8 mouse cellular contexts compared by ENCODE assay signal in the genomic region with DNA sequence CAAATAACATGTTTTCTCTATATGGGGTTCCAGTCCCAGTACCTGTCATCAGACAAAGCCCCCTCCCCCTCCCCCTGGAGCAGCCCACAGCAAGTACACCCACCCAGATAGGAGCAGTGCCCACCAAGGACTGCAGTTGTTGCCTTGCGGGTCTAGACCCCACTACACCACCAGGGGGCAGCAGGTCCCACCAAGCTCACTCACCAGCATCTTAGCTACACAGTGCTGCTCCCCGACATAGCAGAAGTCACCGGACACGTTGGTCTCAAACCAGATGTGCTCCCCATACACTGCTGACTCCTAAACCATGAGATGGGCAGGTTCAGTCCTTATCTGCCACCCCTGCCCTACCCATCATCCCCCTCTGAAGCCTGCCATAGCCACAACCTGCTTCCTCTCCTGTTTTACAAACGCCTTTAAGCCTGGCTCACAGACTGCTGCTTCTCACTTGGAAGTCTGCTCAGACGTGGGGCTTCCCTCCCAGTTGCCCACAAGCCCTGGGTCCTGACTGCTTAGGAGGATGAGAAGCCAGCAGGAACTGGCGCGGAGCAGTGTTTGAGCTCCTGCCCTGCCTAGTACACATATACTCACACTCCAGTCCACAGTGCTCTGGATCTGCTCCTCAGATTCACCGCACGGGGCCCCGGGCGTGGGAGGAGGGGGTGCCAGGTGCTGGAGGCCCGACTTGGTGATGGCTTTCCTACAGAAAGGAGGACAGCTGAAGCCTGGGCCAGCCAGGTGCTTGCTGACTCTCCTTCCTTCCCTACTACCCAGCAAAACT. TPM values are rescaled to one million over a fixed set of nuclear protein-coding genes. Genes with fewer than 3 reads are reported as not detected.
DNase-seq lines count a peak whose midpoint lies in the region; ATAC-seq and TF ChIP-seq lines count a peak whose summit lies in the region.

No protein-coding gene starts in this region.

- H3K27me3 ChIP-seq in Patski = no peaks in the 10 kb centered on the region
- no peaks in the 10 kb centered on the region for H3K27me3 ChIP-seq in forebrain, postnatal 0 days (ENCODE audit: insufficient read depth, low read length)
- no peaks in the 10 kb centered on the region for H3K27me3 ChIP-seq in hindbrain, embryonic 12.5 days
- no peaks in the 10 kb centered on the region for H3K27me3 ChIP-seq in megakaryocyte, embryonic 14.5 days (replicated peaks)

- POLR2A ChIA-PET in Patski (lab: Charles Lee) = no interaction called here

- no peaks in the 10 kb centered on the region; the same call in 1 of the 2 replicates for H3K4me1 ChIP-seq in forebrain, postnatal 0 days (ENCODE audit: insufficient read depth)
- peaks cover 33% of the 10 kb centered on the region for H3K4me1 ChIP-seq in hindbrain, embryonic 12.5 days
- H3K4me1 ChIP-seq in megakaryocyte, embryonic 14.5 days = peaks cover 95% of the 10 kb centered on the region

- in situ Hi-C loops in Patski (cut with MboI; ENCODE audit: low pct_unique_long_range_greater_than_20kb) = no loop called here

- no peak for DNase-seq in Patski (ENCODE audit: low read depth, low spot score)
- peak; percentile 86 for DNase-seq in cerebellum, adult 8-10 months
- peak; percentile 88 for DNase-seq in forebrain, postnatal 0 days
- peak; percentile 81 to 85 for DNase-seq in left cerebral cortex, adult 2 months (ENCODE audit: extremely low spot score in 1 of 2, low spot score in 2 of 2)
- peak; percentile 84 to 86 for DNase-seq in right cerebral cortex, adult 2 months (ENCODE audit: low spot score in 2 of 2)
- DNase-seq in Muller cell, postnatal 12 days (ENCODE audit: inconsistent ontology term) = no peak

- no peak overlapping the region for H3K4me3 ChIP-seq in forebrain, postnatal 0 days (ENCODE audit: low read depth, low read length)
- no peak overlapping the region for H3K4me3 ChIP-seq in hindbrain, embryonic 12.5 days
- no peak overlapping the region for H3K4me3 ChIP-seq in left cerebral cortex, adult 2 months
- H3K4me3 ChIP-seq in megakaryocyte, embryonic 14.5 days (replicated peaks) = peak overlapping the region; percentile 93

- H3K9me3 ChIP-seq in forebrain, postnatal 0 days (ENCODE audit: low read length) = no peaks in the 10 kb centered on the region
- H3K9me3 ChIP-seq in hindbrain, embryonic 12.5 days (replicated peaks) = no peaks in the 10 kb centered on the region
- H3K9me3 ChIP-seq in megakaryocyte, embryonic 14.5 days = no peaks in the 10 kb centered on the region

- CTCF ChIA-PET in Patski (lab: Charles Lee) = interaction anchor here (1.0 to 5.0 kb wide), 6 partner anchors 9 to 43 kb away, joined by 3 to 63 read pairs (median 4); no protein-coding TSS in a partner anchor

- no peak overlapping the region for H3K9ac ChIP-seq in forebrain, postnatal 0 days
- no peak overlapping the region for H3K9ac ChIP-seq in hindbrain, embryonic 12.5 days

- 44% methylated on average over 13 of the region's 13 CpGs for WGBS in forebrain, postnatal 0 days
- WGBS in hindbrain, embryonic 12.5 days = 50% methylated on average over 13 of the region's 13 CpGs

- no peak for TF ChIP-seq CTCF in Patski (IDR thresholded peaks at IDR 0.05)
- TF ChIP-seq CTCF in forebrain, postnatal 0 days (IDR thresholded peaks at IDR 0.05; ENCODE audit: low read depth) = peak; percentile 98
- peak; percentile 85 for TF ChIP-seq CTCF in left cerebral cortex, adult 2 months (IDR thresholded peaks at IDR 0.05)

- ATAC-seq in Patski = peak; percentile 31
- ATAC-seq in forebrain, postnatal 0 days = peak; percentile 91
- ATAC-seq in hindbrain, embryonic 12.5 days (ENCODE audit: low FRiP score) = peak; percentile 72

- peaks cover 11% of the 10 kb centered on the region; the same call in 1 of the 2 replicates for H3K36me3 ChIP-seq in forebrain, postnatal 0 days (ENCODE audit: insufficient read depth)
- H3K36me3 ChIP-seq in hindbrain, embryonic 12.5 days = peaks cover 6% of the 10 kb centered on the region
- peaks cover 82% of the 10 kb centered on the region for H3K36me3 ChIP-seq in megakaryocyte, embryonic 14.5 days (replicated peaks; ENCODE audit: low read length)

- intact Hi-C loops in left cerebral cortex, adult 2 months (cut with DNase I) = loop anchor here (2.0 kb wide), 1 partner anchor 18 kb away; no protein-coding TSS in a partner anchor

- H3K4me2 ChIP-seq in forebrain, postnatal 0 days (ENCODE audit: low read depth) = no peak overlapping the region
- no peak overlapping the region for H3K4me2 ChIP-seq in hindbrain, embryonic 12.5 days (replicated peaks)

- no peak overlapping the region for H3K27ac ChIP-seq in forebrain, postnatal 0 days (ENCODE audit: low read depth, low read length)
- H3K27ac ChIP-seq in hindbrain, embryonic 12.5 days = no peak overlapping the region
- H3K27ac ChIP-seq in left cerebral cortex, adult 2 months = peak overlapping the region; percentile 70

RNA-seq across cellular contexts. Expression of a gene that starts 1.1 kb away (rescaled TPM):
- polyA plus RNA-seq in Patski (2021) = 0.69 TPM
- not detected in 2 replicates for total RNA-seq in forebrain, postnatal 0 days (2014; rRNA removed)
- polyA plus RNA-seq in forebrain, postnatal 0 days (2015; fragmentation: Nextera tagmentation; extraction: Ambion mirVana) = not detected in 2 replicates
- polyA plus RNA-seq in hindbrain, embryonic 12.5 days (2016; fragmentation: Nextera tagmentation; extraction: Ambion mirVana) = 0.50 and 0.57 TPM in 2 replicates
- not detected for total RNA-seq in left cerebral cortex, adult 2 months (2021)
- not detected in 2 replicates for polyA plus RNA-seq in megakaryocyte, embryonic 14.5 days (2012; ENCODE audit: insufficient read depth, low replicate concordance)

RNA-seq across cellular contexts. Expression of a gene that starts 12.3 kb away (rescaled TPM):
- polyA plus RNA-seq in Patski (2021) = 0.13 TPM
- 74.2 and 75.5 TPM in 2 replicates for total RNA-seq in forebrain, postnatal 0 days (2014; rRNA removed)
- polyA plus RNA-seq in forebrain, postnatal 0 days (2015; fragmentation: Nextera tagmentation; extraction: Ambion mirVana) = 121 and 162 TPM in 2 replicates
- 904 and 962 TPM in 2 replicates for polyA plus RNA-seq in hindbrain, embryonic 12.5 days (2016; fragmentation: Nextera tagmentation; extraction: Ambion mirVana)
- 10 to 100 TPM; 16.5 to 21.5 TPM for total RNA-seq in left cerebral cortex, adult 2 months (2021)
- polyA plus RNA-seq in megakaryocyte, embryonic 14.5 days (2012; ENCODE audit: insufficient read depth, low replicate concordance) = 45.5 and 59.2 TPM in 2 replicates

RNA-seq across cellular contexts. Expression of a gene that starts 17.3 kb away (rescaled TPM):
- not detected for polyA plus RNA-seq in Patski (2021)
- 4.0 and 7.0 TPM in 2 replicates for total RNA-seq in forebrain, postnatal 0 days (2014; rRNA removed)
- polyA plus RNA-seq in forebrain, postnatal 0 days (2015; fragmentation: Nextera tagmentation; extraction: Ambion mirVana) = 1.1 and 1.3 TPM in 2 replicates
- 0.77 and 1.0 TPM in 2 replicates for polyA plus RNA-seq in hindbrain, embryonic 12.5 days (2016; fragmentation: Nextera tagmentation; extraction: Ambion mirVana)
- total RNA-seq in left cerebral cortex, adult 2 months (2021) = 10 to 100 TPM; 47.9 to 59.9 TPM
- polyA plus RNA-seq in megakaryocyte, embryonic 14.5 days (2012; ENCODE audit: insufficient read depth, low replicate concordance) = 0.92 and 2.8 TPM in 2 replicates

RNA-seq across cellular contexts. Expression of a gene that starts 31.3 kb away (rescaled TPM):
- 38.5 TPM for polyA plus RNA-seq in Patski (2021)
- 112 and 116 TPM in 2 replicates for total RNA-seq in forebrain, postnatal 0 days (2014; rRNA removed)
- 29.1 and 31.4 TPM in 2 replicates for polyA plus RNA-seq in forebrain, postnatal 0 days (2015; fragmentation: Nextera tagmentation; extraction: Ambion mirVana)
- polyA plus RNA-seq in hindbrain, embryonic 12.5 days (2016; fragmentation: Nextera tagmentation; extraction: Ambion mirVana) = 30.9 and 31.9 TPM in 2 replicates
- total RNA-seq in left cerebral cortex, adult 2 months (2021) = 100 to 1,000 TPM; 553 to 561 TPM
- 303 and 682 TPM in 2 replicates for polyA plus RNA-seq in megakaryocyte, embryonic 14.5 days (2012; ENCODE audit: insufficient read depth, low replicate concordance)

Comparison
In these comparisons a context has a peak if more than half of its experiments do, and no peak if none do; other contexts are left out.
1. ATAC-seq: peak in every context shown above with its lines; median percentile 91 in forebrain, postnatal 0 days; 72 in hindbrain, embryonic 12.5 days; 31 in Patski.
2. DNase-seq: peak in cerebellum, adult 8-10 months (single experiment), forebrain, postnatal 0 days (single experiment), left cerebral cortex, adult 2 months (2 of 2) and right cerebral cortex, adult 2 months (2 of 2); none in Patski (single experiment) and Muller cell, postnatal 12 days (single experiment).
3. RNA of a gene that starts 12.3 kb away (polyA plus RNA-seq): 904 to 962 TPM in hindbrain, embryonic 12.5 days, 121 to 162 TPM in forebrain, postnatal 0 days and 45.5 to 59.2 TPM in megakaryocyte, embryonic 14.5 days; 0.13 TPM in Patski (single experiment); every median in the first group is over 10 times any median in the second.